Mouse (Mus musculus): ENCODE data around the gene Neu2. TPM values are rescaled to one million over a fixed set of nuclear protein-coding genes. Genes with fewer than 3 reads are reported as not detected.
A peak's percentile ranks its signal among the peaks of the same experiment; 100 is the strongest.

Gene Neu2
- polyA plus RNA-seq, 1 experiment = not detected

- Histone ChIP-seq H3K9me3 (no peaks in the 10 kb centered on the region), H3K36me3 (replicated peaks; ENCODE audit: low read length) (peaks cover 44% of the 10 kb centered on the region), H3K4me3 (replicated peaks) (peak overlapping the region; percentile 92), H3K27me3 (replicated peaks) (no peaks in the 10 kb centered on the region), H3K4me1 (peaks cover 74% of the 10 kb centered on the region)
- TF ChIP-seq FLI1 (IDR thresholded peaks at IDR 0.05; ENCODE audit: low read length) = no peak
Observed at GRCm38 (mm10) chr1:87621858-87622279, 112.2 kb downstream of the Neu2 start.

- Histone ChIP-seq H3K9me3 (no peaks in the 10 kb centered on the region), H3K4me1 (peaks cover 95% of the 10 kb centered on the region), H3K4me3 (replicated peaks) (peak overlapping the region; percentile 90), H3K36me3 (replicated peaks; ENCODE audit: low read length) (peaks cover 66% of the 10 kb centered on the region), H3K27me3 (replicated peaks) (no peaks in the 10 kb centered on the region)
- no peak for TF ChIP-seq FLI1 (IDR thresholded peaks at IDR 0.05; ENCODE audit: low read length)
Observed at GRCm38 (mm10) chr1:87623977-87624666, 114.4 kb downstream of the Neu2 start.

GRCm38 (mm10) chr1:87624826-87625225 is 115.1 kb downstream of the Neu2 start:
- Histone ChIP-seq H3K4me1 (peaks cover 95% of the 10 kb centered on the region), H3K9me3 (no peaks in the 10 kb centered on the region), H3K27me3 (replicated peaks) (no peaks in the 10 kb centered on the region), H3K36me3 (replicated peaks; ENCODE audit: low read length) (peaks cover 73% of the 10 kb centered on the region), H3K4me3 (replicated peaks) (peak overlapping the region; percentile 90)
- TF ChIP-seq GATA1 (IDR thresholded peaks at IDR 0.05; ENCODE audit: borderline replicate concordance, low read length) (no peak), FLI1 (IDR thresholded peaks at IDR 0.05; ENCODE audit: low read length) (no peak)

GRCm38 (mm10) chr1:87625254-87626025 is 115.8 kb downstream of the Neu2 start:
- TF ChIP-seq FLI1 (IDR thresholded peaks at IDR 0.05; ENCODE audit: low read length) = no peak
- TF ChIP-seq GATA1 (IDR thresholded peaks at IDR 0.05; ENCODE audit: borderline replicate concordance, low read length) = no peak
- Histone ChIP-seq H3K27me3 (replicated peaks) (no peaks in the 10 kb centered on the region), H3K4me1 (peaks cover 95% of the 10 kb centered on the region), H3K36me3 (replicated peaks; ENCODE audit: low read length) (peaks cover 79% of the 10 kb centered on the region), H3K4me3 (replicated peaks) (peak overlapping the region; percentile 90), H3K9me3 (no peaks in the 10 kb centered on the region)

- H3K27me3 ChIP-seq (replicated peaks) = no peaks in the 10 kb centered on the region
- H3K9me3 ChIP-seq = no peaks in the 10 kb centered on the region
- peak overlapping the region; percentile 88 for H3K4me3 ChIP-seq (replicated peaks)
- TF ChIP-seq GATA1 (IDR thresholded peaks at IDR 0.05; ENCODE audit: borderline replicate concordance, low read length) (no peak; the same call in 2 of the 3 replicates), FLI1 (IDR thresholded peaks at IDR 0.05; ENCODE audit: low read length) (peak; percentile 94)
- peaks cover 99% of the 10 kb centered on the region for H3K4me1 ChIP-seq
- H3K36me3 ChIP-seq (replicated peaks; ENCODE audit: low read length) = peaks cover 87% of the 10 kb centered on the region
Observed at GRCm38 (mm10) chr1:87626344-87626743, 116.7 kb downstream of the Neu2 start.

GRCm38 (mm10) chr1:87628085-87628484 is 118.4 kb downstream of the Neu2 start:
- TF ChIP-seq FLI1 (IDR thresholded peaks at IDR 0.05; ENCODE audit: low read length) (no peak), GATA1 (IDR thresholded peaks at IDR 0.05; ENCODE audit: borderline replicate concordance, low read length) (no peak)
- H3K4me1 ChIP-seq = peaks cover 99% of the 10 kb centered on the region
- H3K36me3 ChIP-seq (replicated peaks; ENCODE audit: low read length) = peaks cover 89% of the 10 kb centered on the region
- H3K4me3 ChIP-seq (replicated peaks) = peak overlapping the region; percentile 69
- H3K27me3 ChIP-seq (replicated peaks) = no peaks in the 10 kb centered on the region
- no peaks in the 10 kb centered on the region for H3K9me3 ChIP-seq

- no peaks in the 10 kb centered on the region for H3K27me3 ChIP-seq (replicated peaks)
- H3K36me3 ChIP-seq (replicated peaks; ENCODE audit: low read length) = peaks cover 95% of the 10 kb centered on the region
- peaks cover 98% of the 10 kb centered on the region for H3K4me1 ChIP-seq
- TF ChIP-seq GATA1 (IDR thresholded peaks at IDR 0.05; ENCODE audit: borderline replicate concordance, low read length) (no peak), FLI1 (IDR thresholded peaks at IDR 0.05; ENCODE audit: low read length) (no peak)
- H3K4me3 ChIP-seq (replicated peaks) = peak overlapping the region; percentile 71
- H3K9me3 ChIP-seq = no peaks in the 10 kb centered on the region
Observed at GRCm38 (mm10) chr1:87631584-87631983, 121.9 kb downstream of the Neu2 start.

- Histone ChIP-seq H3K36me3 (replicated peaks; ENCODE audit: low read length) (peaks cover 92% of the 10 kb centered on the region), H3K9me3 (no peaks in the 10 kb centered on the region), H3K4me3 (replicated peaks) (peak overlapping the region; percentile 15), H3K4me1 (peaks cover 98% of the 10 kb centered on the region), H3K27me3 (replicated peaks) (no peaks in the 10 kb centered on the region)
- TF ChIP-seq FLI1 (IDR thresholded peaks at IDR 0.05; ENCODE audit: low read length) = no peak
- TF ChIP-seq GATA1 (IDR thresholded peaks at IDR 0.05; ENCODE audit: borderline replicate concordance, low read length) = no peak
Observed at GRCm38 (mm10) chr1:87632163-87632562, 122.5 kb downstream of the Neu2 start.

GRCm38 (mm10) chr1:87636716-87637117 is 127.0 kb downstream of the Neu2 start:
- Histone ChIP-seq H3K9me3 (no peaks in the 10 kb centered on the region), H3K4me1 (peaks cover 98% of the 10 kb centered on the region), H3K27me3 (replicated peaks) (no peaks in the 10 kb centered on the region), H3K4me3 (replicated peaks) (peak overlapping the region; percentile 86), H3K36me3 (replicated peaks; ENCODE audit: low read length) (peaks cover 83% of the 10 kb centered on the region)
- TF ChIP-seq GATA1 (IDR thresholded peaks at IDR 0.05; ENCODE audit: borderline replicate concordance, low read length) = no peak
